Comparison of ENCODE assay signal across 22 mouse cellular contexts in the genomic region with DNA sequence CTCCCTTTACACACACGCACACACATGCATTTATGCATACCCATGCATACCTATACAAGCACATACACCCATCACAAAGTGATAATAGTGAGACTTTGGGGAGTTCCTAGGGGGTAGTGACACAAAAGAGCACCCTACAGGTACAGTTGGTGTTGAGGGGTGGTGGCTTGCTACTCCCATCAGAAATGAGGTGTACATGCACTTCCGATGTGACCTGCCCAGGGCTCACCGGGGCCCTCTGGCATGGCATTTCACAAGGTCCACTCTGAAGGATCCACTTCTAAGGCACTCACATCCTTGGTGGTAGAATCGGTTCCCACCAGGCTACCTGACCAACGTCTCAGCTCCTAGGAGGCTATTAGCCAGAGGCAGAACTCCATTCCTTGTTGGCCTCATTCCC. TPM values are rescaled to one million over a fixed set of nuclear protein-coding genes. Genes with fewer than 3 reads are reported as not detected.
"Had no signal": no experiment of that assay in that cellular context is flagged by ENCODE, and none has a peak within 500 bp of the region (broad histone marks: within the 10 kb centered on the region; RNA-seq: fewer than 3 reads in every experiment).

No protein-coding gene starts in this region.

- H3K27ac ChIP-seq: gastrocnemius, adult 2 months; hindbrain, embryonic 10.5 days; hindbrain, embryonic 12.5 days; hindbrain, embryonic 14.5 days; intestine, embryonic 15.5 days; limb, embryonic 13.5 days; limb, embryonic 15.5 days; liver, embryonic 12.5 days had no signal

- DNase-seq: gastrocnemius, postnatal 10 days; gastrocnemius, postnatal 25 days; heart, postnatal 10 days; heart, postnatal 4 days; kidney, adult 18-20 months; kidney, adult 8-10 months; kidney, postnatal 10 days; kidney, postnatal 25 days; kidney, postnatal 4 days; layer of hippocampus, adult 9-11 months; layer of hippocampus, postnatal 36 days had no signal

- H3K4me3 ChIP-seq: gastrocnemius, adult 2 months; heart, embryonic 12.5 days; hindbrain, embryonic 10.5 days; hindbrain, embryonic 12.5 days; intestine, embryonic 15.5 days; limb, embryonic 13.5 days; limb, embryonic 15.5 days; liver, embryonic 12.5 days had no signal

- H3K36me3 ChIP-seq: heart, embryonic 12.5 days; hindbrain, embryonic 10.5 days; hindbrain, embryonic 12.5 days; intestine, embryonic 15.5 days; limb, embryonic 13.5 days; limb, embryonic 15.5 days; liver, embryonic 12.5 days had no signal

- H3K9me3 ChIP-seq: heart, embryonic 12.5 days; hindbrain, embryonic 10.5 days; hindbrain, embryonic 12.5 days; intestine, embryonic 15.5 days; limb, embryonic 13.5 days; limb, embryonic 15.5 days; liver, embryonic 12.5 days had no signal

- H3K27me3 ChIP-seq: intestine, embryonic 15.5 days; limb, embryonic 13.5 days; limb, embryonic 15.5 days; liver, embryonic 12.5 days had no signal

RNA-seq across cellular contexts. Expression of gene Tmem100, which starts 53.8 kb away (rescaled TPM):
- polyA plus RNA-seq: inflammation-experienced regulatory T-cells, adult 6 months; liver, adult 2 months had no signal
